Mouse (Mus musculus) CH12.LX (cell line): ENCODE measurements around the gene Qrich1. TPM values are rescaled to one million over a fixed set of nuclear protein-coding genes. Genes with fewer than 3 reads are reported as not detected.

ENCODE experiments used
- DNase-seq: peaks from one replicate; pipeline ENCODE4 v3.0.0-alpha.2; 2013; ENCODE audit errors: extremely low read depth
- H3K27ac ChIP-seq: 2 replicates; pipeline ENCODE4 v1.5.1; 2012; ENCODE audit warnings: low read depth, mild to moderate bottlenecking, control low read depth, moderate library complexity; ENCODE audit not compliant: insufficient read depth
- H3K27me3 ChIP-seq: replicated peaks from 2 replicates; pipeline ENCODE3; 2012; ENCODE audit warnings: inconsistent platforms
- H3K36me3 ChIP-seq, 2 experiments: replicated peaks in 1 of 2; 2 replicates each; pipeline versions ENCODE3 to v1.6.1; 2012; ENCODE audit warnings: inconsistent platforms in 1 of 2, low read length in 1 of 2, mild to moderate bottlenecking in 1 of 2, mixed read lengths in 1 of 2, moderate library complexity in 1 of 2; ENCODE audit not compliant: control insufficient read depth in 1 of 2, insufficient read depth in 1 of 2
- H3K4me1 ChIP-seq, 2 experiments: 2 replicates each; pipeline ENCODE4 v1.6.1; 2012; ENCODE audit warnings: inconsistent platforms in 1 of 2, moderate library complexity in 1 of 2; ENCODE audit not compliant: insufficient read depth in 2 of 2, control insufficient read depth in 1 of 2
- H3K4me2 ChIP-seq: 2 replicates; pipeline ENCODE4 v1.6.1; 2012; ENCODE audit warnings: low read depth, mild to moderate bottlenecking, control low read depth; ENCODE audit not compliant: poor library complexity, insufficient read depth, severe bottlenecking
- H3K4me3 ChIP-seq, 3 experiments: fragments of 150-350 bp in 1 of 3; sonication (generic) in 1 of 3; replicated peaks in 1 of 3; 2 replicates each; pipeline versions ENCODE3 to v1.5.1; 2011 to 2012; ENCODE audit warnings: low read depth in 2 of 3, low read length in 2 of 3, mild to moderate bottlenecking in 2 of 3, moderate library complexity in 2 of 3, control low read depth in 1 of 3, improper control_type of control experiment in 1 of 3, inconsistent platforms in 1 of 3, mixed read lengths in 1 of 3; ENCODE audit not compliant: poor library complexity in 1 of 3
- H3K79me2 ChIP-seq: replicated peaks from 2 replicates; pipeline ENCODE4 v1.6.1; 2012; ENCODE audit warnings: mild to moderate bottlenecking, moderate library complexity; ENCODE audit not compliant: control insufficient read depth, poor library complexity, insufficient read depth, severe bottlenecking; ENCODE audit errors: extremely low read depth
- H3K9ac ChIP-seq: 2 replicates; pipeline ENCODE4 v1.6.1; 2012; ENCODE audit warnings: low read depth, mild to moderate bottlenecking, control low read depth, moderate library complexity; ENCODE audit not compliant: insufficient read depth
- H3K9me3 ChIP-seq: replicated peaks from 2 replicates; pipeline ENCODE3; 2012; ENCODE audit warnings: low read length, inconsistent platforms, mixed read lengths
- BHLHE40 ChIP-seq: IDR thresholded peaks from 2 replicates; pipeline ENCODE4 v1.6.1; 2011; ENCODE audit warnings: mild to moderate bottlenecking, low read depth, low read length, improper control_type of control experiment
- CHD1 ChIP-seq: IDR thresholded peaks from 2 replicates; pipeline ENCODE4 v1.6.1; 2012; ENCODE audit warnings: low read depth, low read length, improper control_type of control experiment, inconsistent platforms
- CTCF ChIP-seq, 2 experiments: IDR thresholded peaks in 1 of 2; conservative IDR thresholded peaks in 1 of 2; 2 replicates each; pipeline ENCODE4 v1.5.1; 2011 to 2012; ENCODE audit warnings: low read depth in 2 of 2, low read length in 2 of 2, improper control_type of control experiment in 1 of 2, inconsistent platforms in 1 of 2, mild to moderate bottlenecking in 1 of 2, moderate library complexity in 1 of 2
- EP300 ChIP-seq: IDR thresholded peaks from 2 replicates; pipeline ENCODE4 v1.6.1; 2011; ENCODE audit warnings: low read length, improper control_type of control experiment
- ETS1 ChIP-seq: conservative IDR thresholded peaks from 2 replicates; pipeline ENCODE4 v1.6.1; 2012; ENCODE audit warnings: low read depth, mild to moderate bottlenecking, inconsistent platforms, low read length, improper control_type of control experiment, moderate library complexity
- GABPA ChIP-seq: IDR thresholded peaks from 2 replicates; pipeline ENCODE4 v1.6.1; 2012; ENCODE audit warnings: low read depth, low read length, improper control_type of control experiment, inconsistent platforms; ENCODE audit not compliant: insufficient replicate concordance
- HCFC1 ChIP-seq: IDR thresholded peaks from 2 replicates; pipeline ENCODE4 v1.6.1; 2012; ENCODE audit warnings: low read depth, mild to moderate bottlenecking, inconsistent platforms, low read length, improper control_type of control experiment
- IRF4 ChIP-seq: IDR thresholded peaks from 2 replicates; pipeline ENCODE4 v1.6.1; 2014; ENCODE audit warnings: low read depth, mild to moderate bottlenecking, inconsistent platforms, low read length, improper control_type of control experiment
- JUN ChIP-seq: IDR thresholded peaks from 2 replicates; pipeline ENCODE4 v1.6.1; 2011; ENCODE audit warnings: low read depth, mild to moderate bottlenecking, low read length, improper control_type of control experiment, moderate library complexity; ENCODE audit not compliant: insufficient read depth
- JUND ChIP-seq: conservative IDR thresholded peaks from 2 replicates; pipeline ENCODE4 v1.6.1; 2011; ENCODE audit warnings: low read depth, low read length, improper control_type of control experiment
- KAT2A ChIP-seq: IDR thresholded peaks from 2 replicates; pipeline ENCODE4 v1.6.1; 2012; ENCODE audit warnings: low read length, improper control_type of control experiment, inconsistent platforms; ENCODE audit not compliant: insufficient replicate concordance
- MAFK ChIP-seq: IDR thresholded peaks from 2 replicates; pipeline ENCODE4 v1.6.1; 2011; ENCODE audit warnings: low read length, improper control_type of control experiment; ENCODE audit not compliant: insufficient replicate concordance
- MEF2A ChIP-seq: IDR thresholded peaks from 2 replicates; pipeline ENCODE4 v1.6.1; 2014; ENCODE audit warnings: low read depth, mild to moderate bottlenecking, inconsistent platforms, low read length, improper control_type of control experiment, borderline replicate concordance
- MXI1 ChIP-seq: IDR thresholded peaks from 2 replicates; pipeline ENCODE4 v1.6.1; 2011; ENCODE audit warnings: mild to moderate bottlenecking, low read depth, low read length, improper control_type of control experiment
- MYC ChIP-seq: IDR thresholded peaks from 2 replicates; pipeline ENCODE4 v1.6.1; 2011; ENCODE audit warnings: low read depth, mild to moderate bottlenecking, improper control_type of control experiment, low read length
- NRF1 ChIP-seq: IDR thresholded peaks from 2 replicates; pipeline ENCODE4 v1.6.1; 2014; ENCODE audit warnings: low read depth, mild to moderate bottlenecking, inconsistent platforms, low read length, improper control_type of control experiment, moderate library complexity
- PAX5 ChIP-seq: IDR thresholded peaks from 2 replicates; pipeline ENCODE4 v1.6.1; 2012; ENCODE audit warnings: low read length, inconsistent platforms, mixed read lengths
- POLR2AphosphoS2 ChIP-seq: IDR thresholded peaks from 2 replicates; pipeline ENCODE4 v1.6.1; 2011; ENCODE audit warnings: low read depth, low read length, improper control_type of control experiment
- RAD21 ChIP-seq: IDR thresholded peaks from 2 replicates; pipeline ENCODE4 v1.6.1; 2011; ENCODE audit warnings: low read depth, mild to moderate bottlenecking, low read length, improper control_type of control experiment, moderate library complexity
- RCOR1 ChIP-seq: conservative IDR thresholded peaks from 2 replicates; pipeline ENCODE4 v1.6.1; 2012; ENCODE audit warnings: low read depth, mild to moderate bottlenecking, inconsistent platforms, low read length, improper control_type of control experiment
- SIN3A ChIP-seq: IDR thresholded peaks from 2 replicates; pipeline ENCODE4 v1.6.1; 2012; ENCODE audit warnings: low read length, improper control_type of control experiment, inconsistent platforms
- SMC3 ChIP-seq: IDR thresholded peaks from 2 replicates; pipeline ENCODE4 v1.6.1; 2011; ENCODE audit warnings: low read depth, low read length, improper control_type of control experiment
- TBP ChIP-seq: conservative IDR thresholded peaks from 2 replicates; pipeline ENCODE4 v1.6.1; 2011; ENCODE audit warnings: low read depth, low read length, improper control_type of control experiment
- TCF12 ChIP-seq: IDR thresholded peaks from 2 replicates; pipeline ENCODE4 v1.6.1; 2014; ENCODE audit warnings: low read depth, mild to moderate bottlenecking, inconsistent platforms, low read length, improper control_type of control experiment
- USF1 ChIP-seq: IDR thresholded peaks from 2 replicates; pipeline ENCODE4 v1.6.1; 2014; ENCODE audit warnings: low read depth, mild to moderate bottlenecking, inconsistent platforms, low read length, improper control_type of control experiment
- ZC3H11A ChIP-seq: IDR thresholded peaks from 2 replicates; pipeline ENCODE4 v1.6.1; 2012; ENCODE audit warnings: low read depth, mild to moderate bottlenecking, inconsistent platforms, low read length, improper control_type of control experiment
- ZMIZ1 ChIP-seq: IDR thresholded peaks from 2 replicates; pipeline ENCODE4 v1.6.1; 2012; ENCODE audit warnings: low read depth, mild to moderate bottlenecking, inconsistent platforms, low read length, improper control_type of control experiment
- dilution Hi-C: fragments of 300-500 bp; cut with MboI; formaldehyde crosslinking; loops from 2 replicates; pipeline ENCODE4 v1.14.3; 2020; ENCODE audit warnings: low sequenced_read_pairs; ENCODE audit not compliant: extremely low pct_unique_long_range_greater_than_20kb, extremely low pct_ligation_motif_present
- in situ Hi-C: fragments of 300-500 bp; cut with MboI; formaldehyde crosslinking; loops from 3 replicates; pipeline ENCODE4 v1.14.3; 2019; ENCODE audit warnings: low sequenced_read_pairs, low pct_ligation_motif_present, low pct_unique_long_range_greater_than_20kb, mixed read lengths
- polyA plus RNA-seq: library from polyadenylated mRNA; unstranded; fragments of >175 nt; gene quantifications from 2 replicates; pipeline ENCODE4 v1.2.1, GENCODE M21; 2012; ENCODE audit warnings: low read depth; ENCODE audit not compliant: insufficient read length
- total RNA-seq, 2 experiments: library from RNA; depleted of rRNA; stranded (reverse); fragments of 300-350 nt in 1 of 2; fragments of >200 nt in 1 of 2; gene quantifications; 2 replicates each; pipeline ENCODE4 v1.2.3; 2012 to 2014

Qrich1 gene
- total and polyA plus RNA-seq, 3 experiments: 72.1 to 117 (median 104) TPM

DNA sequence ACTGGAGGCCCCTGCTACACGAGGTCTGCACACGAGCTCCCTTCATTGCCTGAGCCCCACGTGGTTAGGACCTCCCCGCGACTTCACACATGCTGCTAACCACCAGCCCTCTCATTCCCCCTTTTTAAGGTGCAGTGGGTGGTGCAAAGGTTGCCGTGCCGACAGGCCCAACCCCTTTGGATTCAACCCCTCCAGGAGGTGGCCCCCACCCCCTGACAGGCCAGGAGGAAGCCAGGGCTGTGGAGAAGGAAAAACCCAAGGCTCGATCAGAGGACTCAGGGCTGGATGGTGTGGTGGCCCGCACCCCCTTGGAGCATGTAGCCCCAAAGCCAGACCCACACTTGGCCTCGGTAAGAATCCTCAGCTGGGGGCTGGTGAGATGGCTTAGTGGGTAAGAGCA, 21.7 kb upstream of the Qrich1 start:
- Histone ChIP-seq H3K79me2 (peaks cover 24% of the 10 kb centered on the region), H3K4me1 (peaks cover 5 to 21% of the 10 kb centered on the region in 2 experiments), H3K4me3 (no peak overlapping the region), H3K27ac (no peak overlapping the region), H3K27me3 (no peaks in the 10 kb centered on the region), H3K4me2 (no peak overlapping the region), H3K36me3 (peaks cover 71 to 78% of the 10 kb centered on the region in 2 experiments)
- dilution Hi-C loops: no loop called here
- no peak for DNase-seq
- no peak for TF ChIP-seq ZC3H11A
- no peak for TF ChIP-seq RCOR1
- no peak for TF ChIP-seq RAD21
- TF ChIP-seq ZMIZ1: no peak
- no peak for TF ChIP-seq GABPA
- TF ChIP-seq POLR2AphosphoS2: no peak
- TF ChIP-seq HCFC1: no peak
- no peak for TF ChIP-seq JUND
- TF ChIP-seq, all 38 proteins: peak for 0
- in situ Hi-C loops: no loop called here
- Histone ChIP-seq H3K9me3 (no peaks in the 10 kb centered on the region), H3K9ac (no peak overlapping the region)

DNA sequence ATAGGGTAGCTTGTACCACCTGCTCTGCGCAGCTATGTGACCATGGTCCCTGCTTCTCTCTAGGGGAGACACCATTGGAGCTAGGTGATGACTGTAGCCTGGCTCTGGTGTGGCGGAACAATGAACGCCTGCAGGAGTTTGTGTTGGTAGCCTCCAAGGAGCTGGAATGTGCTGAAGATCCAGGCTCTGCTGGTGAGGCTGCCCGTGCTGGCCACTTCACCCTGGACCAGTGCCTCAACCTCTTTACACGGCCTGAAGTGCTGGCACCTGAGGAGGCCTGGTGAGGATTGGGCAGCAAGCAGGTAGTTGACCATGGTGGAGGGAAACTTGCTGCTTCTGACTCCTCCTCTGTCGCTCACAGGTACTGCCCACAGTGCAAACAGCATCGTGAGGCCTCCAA, 17.4 kb upstream of the Qrich1 start:
- no peaks in the 10 kb centered on the region for H3K79me2 ChIP-seq

DNA sequence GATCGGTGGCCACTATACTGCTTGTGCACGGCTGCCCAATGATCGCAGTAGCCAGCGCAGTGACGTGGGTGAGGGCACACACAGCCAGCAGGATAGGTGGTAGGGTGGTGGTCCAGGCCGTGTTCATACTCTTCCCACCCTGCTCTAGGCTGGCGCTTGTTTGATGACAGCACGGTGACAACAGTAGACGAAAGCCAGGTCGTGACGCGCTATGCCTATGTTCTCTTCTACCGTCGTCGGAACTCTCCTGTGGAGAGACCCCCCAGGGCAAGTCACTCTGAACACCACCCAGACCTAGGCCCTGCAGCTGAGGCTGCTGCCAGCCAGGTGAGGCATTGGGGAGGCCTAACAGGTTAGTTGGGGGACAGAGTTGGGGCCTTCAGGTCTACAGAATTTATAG, 16.7 kb upstream of the Qrich1 start:
- H3K9ac ChIP-seq: no peak overlapping the region
- no peaks in the 10 kb centered on the region for H3K9me3 ChIP-seq
- peaks cover 67 to 92% of the 10 kb centered on the region in 2 experiments for H3K36me3 ChIP-seq
- no peak overlapping the region for H3K27ac ChIP-seq
- no peaks in the 10 kb centered on the region for H3K4me1 ChIP-seq
- TF ChIP-seq BHLHE40: no peak
- TF ChIP-seq CHD1: no peak
- TF ChIP-seq JUND: no peak
- no peak for TF ChIP-seq SIN3A
- no peak for TF ChIP-seq USF1
- no peak for TF ChIP-seq MEF2A
- no peak for TF ChIP-seq POLR2AphosphoS2
- TF ChIP-seq EP300: no peak
- no peak for TF ChIP-seq JUN
- TF ChIP-seq MAFK: no peak
- no peak for TF ChIP-seq ZMIZ1
- no peak for TF ChIP-seq NRF1
- no peak for TF ChIP-seq TBP
- no peak for TF ChIP-seq TCF12
- TF ChIP-seq IRF4: no peak
- TF ChIP-seq MYC: no peak
- no peak for TF ChIP-seq MXI1
- TF ChIP-seq, all 38 proteins: peak for 0
- DNase-seq: no peak
- Histone ChIP-seq H3K79me2 (no peaks in the 10 kb centered on the region), H3K4me3 (no peak overlapping the region), H3K4me2 (no peak overlapping the region), H3K27me3 (no peaks in the 10 kb centered on the region)
- dilution Hi-C loops (no loop called here), in situ Hi-C loops (no loop called here)

More for the DNA sequence above, 17.4 kb upstream of the Qrich1 start:
- no peaks in the 10 kb centered on the region for H3K27me3 ChIP-seq
- H3K27ac ChIP-seq: no peak overlapping the region
- no peaks in the 10 kb centered on the region for H3K4me1 ChIP-seq
- TF ChIP-seq SMC3: no peak
- TF ChIP-seq PAX5: no peak
- no peak for TF ChIP-seq EP300
- TF ChIP-seq JUN: no peak
- no peak for TF ChIP-seq ETS1
- TF ChIP-seq CTCF (conservative IDR thresholded peaks at IDR 0.05 in 1 of 2, IDR thresholded peaks at IDR 0.05 in 1 of 2; ENCODE audit: low read depth in 2 of 2, low read length in 2 of 2): no peak
- TF ChIP-seq KAT2A: no peak
- no peak for TF ChIP-seq MAFK
- TF ChIP-seq USF1: no peak
- no peak for TF ChIP-seq ZMIZ1
- no peak for TF ChIP-seq RCOR1
- TF ChIP-seq SIN3A: no peak
- H3K9ac ChIP-seq: no peak overlapping the region
- H3K36me3 ChIP-seq: peaks cover 74 to 93% of the 10 kb centered on the region in 2 experiments
- in situ Hi-C loops (no loop called here), dilution Hi-C loops (no loop called here)
- no peak for DNase-seq
- H3K4me2 ChIP-seq: no peak overlapping the region
- no peak overlapping the region for H3K4me3 ChIP-seq
- H3K9me3 ChIP-seq: no peaks in the 10 kb centered on the region
